Mouse (Mus musculus) 3134 (cell line): ENCODE data around the gene Wwtr1.
A peak's percentile ranks its signal among the peaks of the same experiment; 100 is the strongest.

Experiments
- DNase-seq: peaks from one replicate; pipeline ENCODE4 v3.0.0-alpha.2; 2011; ENCODE audit warnings: low spot score; ENCODE audit not compliant: insufficient read length; ENCODE audit errors: extremely low read depth

Wwtr1 gene

GRCm38 (mm10) chr3:57562996-57563506, 12.7 kb downstream of the Wwtr1 start:
- DNase-seq: no peak

DNA sequence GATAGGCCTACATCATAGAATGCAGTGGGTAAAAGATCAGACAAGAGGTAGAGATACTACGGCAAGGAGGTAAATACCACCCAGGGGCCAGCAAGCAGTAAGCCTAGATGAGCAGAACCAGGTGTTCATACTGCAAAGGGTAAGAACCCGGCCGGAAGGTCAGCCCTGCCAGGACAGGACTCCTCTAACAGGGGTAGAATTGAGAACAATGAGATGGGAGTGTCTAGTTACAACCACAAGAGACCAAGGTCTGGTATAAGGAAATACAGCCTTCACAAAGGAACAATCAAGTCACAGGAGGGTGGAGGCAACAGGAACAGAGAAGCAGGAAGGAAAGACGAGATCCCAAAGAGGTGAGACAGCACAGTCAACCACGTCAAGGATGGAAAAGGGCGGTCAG, 16.9 kb downstream of the Wwtr1 start:
- DNase-seq: no peak

- DNase-seq: no peak
These were observed 18.3 kb downstream of the Wwtr1 start for GRCm38 (mm10) chr3:57557408-57557807.

DNA sequence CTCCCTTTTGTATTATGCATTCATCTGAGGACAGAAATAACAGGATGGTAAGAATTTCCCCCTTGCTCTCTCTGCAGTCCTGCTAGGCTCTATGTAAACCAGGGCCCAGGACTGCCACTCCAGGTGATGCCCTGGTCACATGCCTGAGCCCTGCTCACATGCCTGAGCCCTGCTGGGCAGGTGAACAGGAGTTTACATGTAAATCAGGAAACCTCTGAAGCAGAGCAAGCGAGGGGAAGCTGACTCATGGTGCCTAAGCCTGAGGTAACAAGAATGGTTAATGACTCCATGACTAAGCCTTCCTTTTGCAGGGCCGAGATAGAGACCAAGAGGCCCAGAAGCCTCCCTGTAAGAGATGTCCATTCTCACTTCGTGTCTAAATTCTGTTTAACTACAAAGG, 20.1 kb downstream of the Wwtr1 start:
- peak; percentile 55 for DNase-seq

GRCm38 (mm10) chr3:57554890-57555239, 20.8 kb downstream of the Wwtr1 start:
- no peak for DNase-seq

DNA sequence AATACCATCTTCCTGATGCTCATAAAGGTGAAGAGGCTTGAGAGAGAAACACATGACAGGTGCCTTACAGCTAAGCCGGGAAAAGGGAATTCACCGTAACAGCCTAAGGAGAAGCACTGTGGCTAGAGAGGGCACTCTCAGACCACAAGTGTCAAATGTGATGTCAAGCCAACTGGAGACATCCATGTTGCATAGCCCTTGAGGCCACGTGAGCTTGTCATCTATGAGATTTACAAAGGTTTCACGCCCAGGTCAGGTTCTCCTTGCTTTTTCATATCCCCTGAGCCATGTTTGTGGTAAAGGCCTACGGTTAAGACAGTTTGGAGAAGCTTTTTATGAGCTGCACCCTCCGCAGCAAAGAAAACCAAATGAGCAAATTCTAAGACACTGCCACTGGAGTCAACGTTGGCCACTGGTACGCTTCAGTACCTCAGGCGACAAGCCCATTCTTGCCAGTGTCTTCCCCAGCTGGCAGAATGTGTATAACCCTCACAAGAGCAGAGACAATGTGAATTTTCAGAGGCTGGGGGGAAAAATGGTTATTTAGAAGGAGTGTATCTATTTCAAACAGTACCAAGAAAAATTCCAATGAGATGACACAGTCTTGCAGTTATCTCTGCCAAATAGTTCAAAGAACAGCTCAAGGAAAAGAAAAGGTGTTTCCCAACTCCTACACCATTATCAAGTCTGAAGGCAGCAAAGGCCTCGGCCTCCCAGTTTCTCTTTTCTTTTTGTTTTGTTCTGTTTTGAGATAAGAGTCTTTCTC, 21.4 kb downstream of the Wwtr1 start:
- peak; percentile 16 for DNase-seq

- no peak for DNase-seq
These were observed 22.6 kb downstream of the Wwtr1 start for GRCm38 (mm10) chr3:57553108-57553507.

DNA sequence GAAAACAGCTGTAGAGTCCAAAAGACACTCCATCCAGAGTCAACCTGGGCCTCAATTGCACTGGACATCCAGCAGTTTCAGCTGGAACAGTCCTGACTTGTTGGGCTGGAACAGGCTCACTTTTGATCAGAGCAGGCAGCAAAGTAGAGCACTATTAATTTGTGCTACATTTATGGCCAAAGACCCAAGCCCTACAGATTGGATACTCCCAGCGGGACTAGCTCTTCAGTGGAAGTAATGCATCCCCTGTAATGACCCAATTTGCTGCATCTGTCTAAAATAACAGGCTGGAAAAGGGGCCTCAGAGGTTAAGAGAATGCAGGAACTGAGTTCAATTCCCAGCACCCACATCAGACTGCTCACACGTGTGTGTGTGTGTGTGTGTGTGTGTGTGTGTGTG, 24.5 kb downstream of the Wwtr1 start:
- no peak for DNase-seq

DNA sequence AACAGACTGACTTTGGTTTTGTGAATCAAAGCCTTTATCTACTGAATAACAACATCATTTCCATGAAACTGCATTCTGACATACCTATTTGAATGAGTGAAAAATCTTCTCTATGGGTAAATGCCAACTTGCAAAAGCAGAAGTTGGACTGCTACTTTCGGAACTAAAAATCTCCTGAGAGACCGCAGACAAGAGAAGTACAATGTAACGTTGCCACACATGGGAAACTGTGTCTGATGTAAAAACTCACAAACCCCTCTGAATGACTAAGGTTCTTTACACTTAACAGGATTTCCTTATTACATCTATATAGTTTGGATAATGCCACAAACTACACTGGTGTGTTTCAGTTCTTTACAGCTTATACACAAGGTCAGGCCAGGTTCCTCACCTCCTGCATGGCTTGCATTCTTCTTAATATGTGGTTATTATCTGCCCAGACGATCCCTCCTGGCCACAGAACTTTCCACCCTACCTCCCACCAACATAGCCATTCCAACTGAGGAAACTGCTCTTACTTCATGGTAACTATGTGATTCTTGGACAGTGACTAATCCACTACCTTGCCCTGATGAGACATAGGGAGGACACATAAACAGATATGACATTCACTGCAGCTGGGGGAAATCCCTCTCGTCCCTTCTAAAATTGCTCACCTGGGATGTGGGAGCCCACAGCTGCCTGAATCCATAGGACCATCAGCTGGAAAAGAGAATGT, 25.1 kb downstream of the Wwtr1 start:
- no peak for DNase-seq

GRCm38 (mm10) chr3:57544154-57544553, 31.6 kb downstream of the Wwtr1 start:
- no peak for DNase-seq

DNA sequence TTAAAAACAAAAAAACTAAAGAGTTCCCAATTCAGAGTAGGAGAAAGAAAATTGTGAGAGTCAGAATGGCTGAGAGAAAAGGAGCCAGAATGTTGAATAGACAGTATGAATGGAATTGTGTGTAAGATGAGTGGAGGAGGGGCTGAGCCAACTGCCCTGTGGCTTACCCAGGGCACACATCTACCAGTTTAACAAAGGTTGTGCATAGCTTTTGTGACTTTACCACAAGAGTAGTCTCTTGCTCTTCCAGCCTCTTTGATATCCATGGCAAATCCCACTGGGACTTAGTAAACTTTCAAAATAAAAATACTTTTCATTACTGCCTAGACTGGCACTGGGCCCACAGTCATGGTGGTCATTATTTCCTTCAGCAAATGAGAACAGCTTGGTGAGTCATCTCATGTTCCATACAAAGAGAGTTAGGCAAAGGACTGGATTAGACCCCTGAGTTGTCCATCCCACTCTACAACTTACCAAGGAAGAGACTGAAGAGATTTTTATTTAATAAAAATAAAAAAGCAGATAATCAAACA, 32.8 kb downstream of the Wwtr1 start:
- no peak for DNase-seq

GRCm38 (mm10) chr3:57541205-57541604, 34.5 kb downstream of the Wwtr1 start:
- no peak for DNase-seq

GRCm38 (mm10) chr3:57540474-57540873, 35.2 kb downstream of the Wwtr1 start:
- no peak for DNase-seq

GRCm38 (mm10) chr3:57535483-57536185, 40.1 kb downstream of the Wwtr1 start:
- no peak for DNase-seq

DNA sequence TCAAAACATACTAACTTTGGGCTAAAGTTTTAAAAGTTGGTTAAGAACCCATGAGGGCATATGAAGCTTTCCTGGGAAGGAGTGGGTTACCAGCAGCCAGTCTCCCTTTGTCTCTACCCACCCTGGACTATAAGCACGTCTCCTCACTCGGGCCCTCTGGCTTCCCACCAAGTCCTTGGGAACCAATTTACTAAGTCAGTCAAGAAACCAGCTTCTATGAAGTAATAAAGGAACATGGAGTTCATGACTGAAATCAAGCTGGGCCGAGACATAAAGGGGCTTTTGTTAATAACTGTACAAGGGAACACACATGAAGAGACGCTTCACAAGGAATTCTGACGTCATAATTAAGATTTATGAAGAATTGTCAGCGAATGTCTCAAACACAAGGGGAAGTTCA, 41.3 kb downstream of the Wwtr1 start:
- no peak for DNase-seq

GRCm38 (mm10) chr3:57533876-57534275, 41.8 kb downstream of the Wwtr1 start:
- no peak for DNase-seq

- no peak for DNase-seq
These were observed 42.6 kb downstream of the Wwtr1 start for GRCm38 (mm10) chr3:57532991-57533725.

DNA sequence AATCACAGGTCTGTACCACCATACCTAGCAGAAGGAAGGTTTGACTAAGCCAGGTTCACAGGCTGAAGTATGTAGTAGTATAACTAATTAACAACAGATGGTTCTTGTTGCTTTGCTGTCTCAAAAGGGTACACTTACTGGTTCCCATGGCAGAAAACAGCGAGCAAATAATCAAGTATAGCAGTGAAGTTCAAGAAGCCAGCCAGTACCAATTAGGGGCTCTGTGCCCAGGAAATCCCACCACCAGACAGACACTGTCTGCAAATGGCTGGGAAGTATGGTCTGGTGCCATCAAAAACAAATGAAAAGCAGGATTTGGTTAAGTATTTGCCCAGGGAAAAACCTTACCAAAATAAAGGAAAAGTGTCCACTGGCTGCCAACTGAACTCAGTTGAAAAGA, 44.9 kb downstream of the Wwtr1 start:
- no peak for DNase-seq

DNA sequence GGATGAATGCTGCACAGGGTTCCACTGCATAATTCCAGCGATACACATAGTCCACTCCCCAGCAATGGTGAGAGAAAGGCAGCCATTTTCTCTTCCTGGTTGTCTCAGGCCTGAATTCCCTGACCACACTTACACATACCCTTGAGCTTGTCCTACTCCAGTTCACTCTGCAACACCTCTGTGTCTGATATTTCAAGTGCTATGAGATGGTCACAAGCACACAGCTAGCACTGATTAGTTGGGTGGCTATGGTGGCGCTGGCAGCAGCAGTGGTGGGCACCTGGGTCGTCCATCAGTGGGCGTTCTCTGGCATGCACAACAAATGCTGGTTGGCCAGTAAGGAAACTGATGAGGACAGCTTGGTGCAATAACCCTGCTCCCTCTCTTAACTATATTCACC, 45.5 kb downstream of the Wwtr1 start:
- no peak for DNase-seq

DNA sequence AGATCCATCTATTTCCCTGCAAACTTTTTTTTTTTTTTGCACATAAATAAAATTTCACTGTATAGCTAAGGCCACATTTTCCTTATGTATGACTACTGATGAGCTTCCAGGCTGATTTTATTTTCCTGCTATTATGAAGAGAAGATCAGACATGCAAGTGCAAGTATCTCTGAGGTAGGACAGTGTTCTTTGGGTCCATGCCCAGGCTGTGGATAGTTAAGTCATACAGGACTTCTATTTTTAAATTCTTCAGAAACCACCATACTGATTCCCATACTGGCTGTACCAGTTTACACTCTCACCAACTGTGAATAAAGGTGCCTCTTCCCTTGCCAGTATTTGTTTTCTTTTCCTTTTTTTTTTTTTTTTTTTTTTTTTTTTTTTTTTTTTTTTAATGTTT, 48.6 kb downstream of the Wwtr1 start:
- peak; percentile 16 for DNase-seq

DNA sequence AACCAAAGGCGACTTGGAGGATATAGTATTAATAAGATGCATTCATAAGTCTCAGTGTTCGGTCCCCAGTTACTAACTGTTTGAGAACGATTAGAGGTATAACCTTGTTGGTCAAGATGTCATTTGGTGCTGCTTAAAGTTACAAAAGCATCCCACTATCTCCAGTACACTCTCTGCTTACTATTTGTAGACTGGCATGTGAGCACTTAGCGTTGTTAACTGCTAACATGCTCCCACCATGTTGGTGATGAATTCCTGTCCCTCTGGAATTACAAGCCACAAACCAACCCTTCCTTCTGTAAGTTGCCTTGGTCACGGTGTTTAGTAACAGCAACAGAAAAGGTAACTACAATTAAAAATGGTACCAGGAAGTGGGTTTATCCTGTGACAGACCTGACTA, 52.6 kb downstream of the Wwtr1 start:
- no peak for DNase-seq
